Mouse (Mus musculus) forelimb bud, embryonic 11.5 days (tissue): ENCODE results near the gene Kdm2b.

Source experiments
- DNase-seq: peaks from one replicate; pipeline ENCODE4 v3.0.0-alpha.2; 2012; ENCODE audit warnings: low read depth, low spot score

Gene Kdm2b

DNA sequence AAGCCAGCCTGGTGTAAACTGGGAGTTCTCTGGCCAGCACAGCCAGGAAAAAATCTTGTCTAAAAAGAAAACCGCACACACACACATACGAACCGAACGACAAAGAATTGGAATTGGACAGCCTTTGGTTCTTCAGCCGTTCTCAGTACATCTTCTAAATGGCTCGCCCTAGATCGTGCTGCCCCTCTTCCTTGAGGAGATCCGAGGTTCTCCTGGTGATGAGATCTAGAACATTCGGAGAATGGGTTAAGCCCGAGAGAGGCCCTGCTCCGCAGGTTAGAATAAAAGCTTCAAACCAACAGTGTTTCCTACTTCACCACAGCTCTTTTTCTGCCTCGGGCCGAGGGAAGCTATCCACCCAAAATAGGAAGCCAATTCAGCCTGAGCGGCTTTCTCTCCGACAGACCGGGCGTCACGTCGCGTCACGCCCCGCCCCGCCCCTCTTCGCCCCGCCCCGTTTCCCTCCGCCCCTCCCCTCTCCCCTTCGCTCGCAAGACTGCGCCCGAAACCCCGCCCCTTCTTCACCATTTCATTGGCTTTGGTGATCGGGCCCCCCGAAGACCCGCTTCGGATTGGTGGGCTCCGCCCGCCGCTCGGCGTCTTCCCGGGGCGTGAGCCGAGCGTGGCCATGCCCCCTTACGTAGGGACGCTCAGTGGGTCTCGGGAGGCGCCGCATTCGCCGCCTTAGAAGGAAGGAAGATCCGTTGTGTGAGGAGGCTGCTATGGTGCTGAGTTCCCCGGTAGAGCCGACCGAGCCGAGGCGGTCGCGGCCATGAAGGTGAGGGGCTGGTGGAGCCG lies 139.9 kb downstream of the Kdm2b start, which contains the start of gene Rnf34:
TSS of gene Rnf34 (plus strand) at position 528 of the 798 bp plus-strand sequence.
- DNase-seq: peak; percentile 97

DNA sequence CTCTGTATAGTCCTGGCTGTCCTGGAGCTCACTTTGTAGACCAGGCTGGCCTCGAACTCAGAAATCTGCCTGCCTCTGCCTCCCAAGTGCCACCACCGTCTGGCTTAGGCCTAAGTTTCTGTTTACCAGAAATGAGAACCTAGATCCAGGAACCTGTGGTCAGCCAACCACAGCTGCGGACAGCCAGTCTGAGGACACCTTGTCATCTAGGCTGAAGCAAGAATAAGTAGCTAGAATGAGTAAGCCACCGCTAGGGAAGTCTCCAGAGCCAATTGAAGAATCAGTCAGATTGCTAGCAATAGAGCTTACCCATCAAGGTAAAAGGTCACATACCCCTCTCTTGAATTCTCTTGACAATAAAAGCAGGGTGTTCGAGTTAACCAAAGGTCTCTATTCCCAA lies 145.8 kb downstream of the Kdm2b start:
- no peak for DNase-seq

DNA sequence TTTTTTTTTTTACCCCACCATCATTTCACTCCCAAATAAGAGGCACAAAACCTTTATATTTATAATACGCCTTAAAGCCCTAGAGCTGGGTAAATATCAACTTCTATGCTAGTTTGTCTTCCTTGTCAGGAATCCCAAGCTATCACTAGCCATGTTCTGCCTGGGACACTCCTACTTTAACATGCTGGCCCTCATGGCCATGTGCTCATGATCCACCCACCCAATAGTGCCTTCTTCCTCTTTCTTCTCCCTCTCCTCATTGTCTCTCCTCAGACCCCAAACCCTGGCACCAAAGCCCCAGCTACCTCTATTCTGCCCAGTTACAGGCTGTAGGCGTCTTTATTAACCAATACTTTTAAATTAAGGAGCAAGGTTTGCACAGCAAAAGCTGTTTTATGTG lies 148.5 kb downstream of the Kdm2b start:
- DNase-seq: no peak

DNA sequence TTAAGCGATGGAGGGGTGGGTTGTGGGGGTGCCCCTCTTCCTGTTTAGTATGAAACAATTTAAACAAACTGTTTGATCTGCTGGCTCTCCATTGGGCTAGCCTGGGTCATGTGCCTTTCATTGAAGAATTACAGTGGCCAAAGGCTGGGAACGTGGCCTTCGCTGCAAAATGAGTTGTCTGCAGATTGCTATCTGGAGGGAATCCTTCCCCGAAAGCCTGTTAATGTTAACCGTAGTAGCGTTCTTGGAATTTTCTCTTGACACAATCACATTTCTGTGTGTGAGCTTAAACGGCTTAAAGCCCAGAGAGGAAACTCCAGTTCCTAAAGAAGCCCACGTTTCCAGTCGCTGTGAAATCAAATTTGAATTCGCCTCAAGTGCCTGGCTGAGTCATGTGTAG lies 156.6 kb downstream of the Kdm2b start:
- DNase-seq: no peak

DNA sequence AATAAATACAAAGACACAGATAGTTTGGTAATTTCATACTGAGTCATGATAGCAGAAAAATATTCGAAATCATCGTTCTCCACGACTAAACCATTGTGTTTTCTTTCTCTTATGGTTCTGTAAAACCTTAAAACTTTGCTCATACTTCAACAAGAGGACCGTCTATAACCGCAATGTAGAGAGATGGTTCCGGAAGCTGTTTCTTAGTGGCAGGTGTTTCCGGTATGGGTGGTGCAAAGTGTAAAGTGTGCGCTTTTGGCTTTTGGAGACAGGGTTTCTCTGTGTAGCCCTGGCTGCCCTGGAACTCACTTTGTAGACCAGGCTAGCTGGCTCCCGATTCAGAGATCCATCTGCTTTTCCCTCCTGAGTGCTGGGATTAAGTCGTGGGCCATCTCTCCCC lies 157.1 kb downstream of the Kdm2b start:
- no peak for DNase-seq

DNA sequence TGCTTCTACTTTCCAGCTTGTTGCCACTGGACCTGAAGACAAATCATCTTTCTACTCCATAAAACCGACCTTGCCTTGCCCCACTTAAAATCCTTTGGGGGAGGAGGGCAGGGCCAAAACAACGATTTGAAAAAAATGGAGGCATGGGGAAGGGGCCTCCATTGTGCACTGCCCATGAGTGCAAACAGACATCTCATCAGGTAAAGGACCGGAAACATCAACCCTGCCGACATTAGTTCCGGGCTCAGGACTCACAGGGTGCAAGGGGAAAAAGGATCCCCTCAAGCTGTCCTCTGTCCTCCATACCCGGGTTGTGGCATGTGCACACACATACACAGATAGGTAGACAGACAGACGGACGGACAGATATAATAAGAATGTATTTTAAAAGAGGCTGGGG lies 164.5 kb downstream of the Kdm2b start:
- no peak for DNase-seq

DNA sequence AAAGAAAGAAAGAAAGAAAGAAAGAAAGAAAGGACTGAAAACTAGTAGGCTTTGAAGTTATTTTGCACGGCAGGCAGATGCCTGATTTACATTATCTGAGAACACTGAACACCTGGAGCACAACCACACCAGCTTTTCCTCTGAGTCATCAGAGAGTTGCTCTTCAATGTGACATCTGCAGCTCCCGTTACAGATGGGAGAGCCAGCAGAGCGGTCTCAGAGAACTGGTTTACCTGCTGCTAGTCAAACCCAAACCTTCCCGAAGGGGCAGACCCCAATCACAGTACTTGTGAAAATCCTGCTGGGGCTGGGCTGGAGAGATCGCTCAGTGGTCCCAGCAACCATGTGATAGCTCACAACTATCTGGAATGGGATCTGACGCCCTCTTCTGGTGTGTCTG lies 165.2 kb downstream of the Kdm2b start:
- DNase-seq: no peak

DNA sequence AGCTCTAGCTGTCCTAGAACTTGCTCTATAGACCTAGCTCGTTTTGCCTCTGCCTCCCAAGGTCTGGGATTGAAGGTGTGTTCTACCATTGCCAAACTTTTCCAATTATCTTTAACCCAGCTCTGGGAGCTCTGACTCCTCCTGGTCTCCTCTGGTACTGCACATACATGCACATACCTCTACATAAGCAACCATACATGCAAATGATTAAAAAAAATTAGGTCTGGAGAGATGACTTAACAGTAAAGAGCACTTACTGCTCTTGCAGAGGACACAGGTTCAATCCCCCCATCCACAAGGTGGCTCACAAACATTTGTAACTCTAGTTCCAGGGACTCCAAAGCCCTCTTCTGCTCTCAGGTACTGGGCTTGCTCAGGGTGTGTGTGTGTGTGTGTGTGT lies 165.6 kb downstream of the Kdm2b start:
- no peak for DNase-seq

DNA sequence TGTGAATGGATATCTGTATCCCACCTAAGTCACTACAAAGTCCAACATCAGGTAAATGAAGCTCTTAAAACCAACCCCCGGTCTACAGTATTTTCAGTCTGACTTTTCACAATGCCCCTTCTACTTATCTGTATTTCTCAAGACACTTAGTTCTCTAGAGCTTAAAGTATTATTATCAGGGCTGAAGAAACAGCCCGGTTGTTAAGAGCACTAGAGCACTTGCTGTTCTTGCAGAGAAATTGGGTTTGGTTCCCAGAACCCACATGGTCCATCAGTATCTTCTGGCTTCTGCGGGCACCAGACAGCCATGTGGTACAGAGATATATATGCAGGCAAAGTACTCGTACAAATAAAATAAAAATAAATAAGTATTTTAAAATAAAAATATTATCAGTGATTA lies 167.2 kb downstream of the Kdm2b start:
- no peak for DNase-seq

DNA sequence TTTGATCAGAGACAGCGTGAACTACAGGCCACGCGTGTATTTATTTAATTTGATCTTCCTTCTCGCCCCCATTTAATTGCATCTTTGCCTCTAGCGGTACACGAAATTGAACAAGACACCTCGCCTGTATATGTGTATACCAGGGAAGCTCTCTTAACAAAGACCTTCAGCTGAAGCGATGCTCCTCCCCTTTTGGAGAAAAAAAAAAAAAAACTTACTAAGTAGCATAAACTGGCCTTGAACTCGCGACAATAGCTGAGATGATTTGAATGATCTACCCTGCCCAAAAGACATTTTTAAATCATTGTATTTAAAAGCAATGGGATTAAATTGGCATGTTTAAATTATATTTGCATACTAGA lies 168.1 kb downstream of the Kdm2b start:
- no peak for DNase-seq

DNA sequence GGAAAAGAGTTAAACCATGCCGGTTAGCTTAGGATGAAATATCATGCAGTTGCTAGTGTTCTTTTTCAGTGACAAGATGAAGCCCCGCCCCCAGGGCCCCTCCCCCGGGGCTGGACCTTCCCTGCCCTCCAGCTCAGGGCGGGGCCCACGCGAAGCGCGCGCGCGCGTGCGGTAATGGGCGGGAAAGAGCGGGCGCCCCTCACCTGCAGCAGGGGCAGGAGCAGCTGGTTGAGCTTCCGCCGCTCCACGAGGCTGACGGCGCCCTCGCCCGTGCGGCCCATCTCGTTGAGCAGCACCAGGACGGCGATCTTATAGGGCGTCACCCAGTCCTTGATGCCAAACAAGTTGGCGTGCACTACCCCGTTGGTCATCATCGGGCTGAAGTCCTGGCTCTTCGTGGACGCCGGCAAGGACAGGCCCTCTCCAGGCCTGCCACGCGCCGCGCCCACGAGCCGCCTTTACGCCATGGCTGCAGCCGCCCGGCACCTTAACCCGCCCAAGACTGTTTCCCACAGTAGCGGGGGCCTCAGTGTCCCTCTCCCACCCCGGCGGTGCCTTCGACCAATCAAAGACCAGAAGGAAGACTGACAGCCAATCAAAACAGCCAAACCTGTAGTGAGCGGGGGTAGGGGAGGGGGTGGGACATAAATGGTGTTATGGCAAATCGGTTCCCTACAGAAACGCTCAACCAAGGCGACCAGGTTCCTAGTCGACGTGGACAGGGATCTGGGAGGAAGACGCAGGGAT lies 168.7 kb downstream of the Kdm2b start, which contains the start of gene Anapc5:
TSS of gene Anapc5 (minus strand) at position 563 of the 747 bp plus-strand sequence.
- DNase-seq: peak; percentile 97
